Mouse (Mus musculus) MEL-GATA-1-ER (cell line): ENCODE results near the gene Adcy3.
"Not testable (repeated sequence)": the region's sequence is repeated elsewhere in the genome, so short reads cannot be mapped to it uniquely, and the experiment has no call there.

Experiments
- DNase-seq: peaks from one replicate; pipeline ENCODE4 v3.0.0-alpha.2; 2012; ENCODE audit warnings: low read depth; ENCODE audit errors: extremely low read depth

Adcy3 gene

DNA sequence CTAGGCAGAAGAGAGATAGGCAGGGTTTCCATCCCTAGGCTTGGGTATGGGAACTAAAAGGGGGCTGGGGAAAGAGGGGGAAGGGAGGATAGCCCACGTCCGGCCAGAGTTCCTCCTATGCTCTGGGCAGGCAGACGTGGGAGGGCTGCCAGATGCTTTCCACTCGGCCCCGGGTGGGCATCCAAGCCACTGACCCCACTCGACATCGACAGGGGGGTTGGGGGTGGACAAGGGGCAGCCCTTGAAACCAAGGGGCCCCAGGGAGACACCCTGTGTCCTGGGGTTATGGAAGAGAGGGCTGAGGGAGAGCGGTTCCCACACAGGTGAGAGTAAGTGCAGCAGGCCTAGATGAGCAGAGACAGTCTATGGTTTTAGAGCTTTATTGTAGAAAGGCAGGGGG, 107.4 kb downstream of the Adcy3 start:
- DNase-seq = not testable (repeated sequence)

DNA sequence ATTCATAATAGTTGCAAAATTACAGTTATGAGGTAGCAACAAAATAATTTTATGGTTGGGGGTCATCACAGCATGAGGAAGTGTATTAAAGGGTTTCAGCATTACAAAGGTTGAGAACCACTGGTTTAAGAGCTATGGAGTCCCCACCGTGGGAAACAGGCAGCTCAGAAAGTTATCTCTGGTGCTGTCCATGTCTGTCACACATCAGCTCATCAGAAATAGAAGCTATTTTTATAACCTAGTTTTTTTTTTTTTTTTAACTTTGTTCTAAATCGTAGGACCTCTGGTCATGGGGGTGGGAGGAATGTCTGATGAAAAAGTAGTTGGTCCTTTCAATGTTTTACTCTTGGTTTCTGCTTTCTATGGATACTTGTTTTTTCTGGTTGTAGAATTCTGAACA, 110.9 kb downstream of the Adcy3 start:
- no peak for DNase-seq

DNA sequence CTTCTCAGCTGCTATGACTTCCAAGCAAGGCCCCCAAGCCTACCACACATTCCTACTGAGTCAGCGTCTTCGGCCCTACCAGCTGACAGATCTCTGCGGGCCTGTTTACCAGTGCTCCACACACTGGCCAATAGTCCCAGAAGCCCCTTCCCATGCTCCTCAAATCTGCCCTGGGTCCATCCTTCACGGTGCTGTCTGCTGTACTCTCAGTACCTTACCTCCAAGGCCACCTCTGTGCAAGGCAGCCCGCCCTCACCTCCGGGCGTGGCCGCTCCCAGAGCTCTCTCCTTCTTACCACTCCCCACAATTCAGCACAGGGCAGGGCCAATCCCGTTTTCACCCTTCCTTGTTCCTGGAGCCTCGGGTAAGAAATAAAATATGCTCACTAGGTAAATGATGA, 112.8 kb downstream of the Adcy3 start:
- no peak for DNase-seq

DNA sequence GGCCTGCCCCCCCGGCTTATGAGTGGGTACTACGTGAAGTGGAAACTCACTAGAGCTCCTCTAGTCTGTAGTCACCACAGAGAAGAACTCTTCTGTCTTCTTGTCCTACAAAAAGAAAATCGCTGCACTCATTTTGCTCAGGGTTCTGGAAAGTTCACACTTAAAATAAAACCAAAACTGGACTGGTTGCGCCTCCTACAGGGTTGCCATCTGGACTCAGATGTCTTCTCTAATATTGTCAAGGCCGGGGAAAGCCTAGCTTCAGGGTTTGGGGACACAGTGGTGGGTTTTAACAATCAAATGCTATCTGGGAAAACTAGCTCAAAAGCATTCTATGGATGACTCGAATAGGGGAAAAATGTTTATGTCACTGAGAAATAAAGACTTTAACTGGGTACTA, 116.9 kb downstream of the Adcy3 start:
- DNase-seq = no peak

DNA sequence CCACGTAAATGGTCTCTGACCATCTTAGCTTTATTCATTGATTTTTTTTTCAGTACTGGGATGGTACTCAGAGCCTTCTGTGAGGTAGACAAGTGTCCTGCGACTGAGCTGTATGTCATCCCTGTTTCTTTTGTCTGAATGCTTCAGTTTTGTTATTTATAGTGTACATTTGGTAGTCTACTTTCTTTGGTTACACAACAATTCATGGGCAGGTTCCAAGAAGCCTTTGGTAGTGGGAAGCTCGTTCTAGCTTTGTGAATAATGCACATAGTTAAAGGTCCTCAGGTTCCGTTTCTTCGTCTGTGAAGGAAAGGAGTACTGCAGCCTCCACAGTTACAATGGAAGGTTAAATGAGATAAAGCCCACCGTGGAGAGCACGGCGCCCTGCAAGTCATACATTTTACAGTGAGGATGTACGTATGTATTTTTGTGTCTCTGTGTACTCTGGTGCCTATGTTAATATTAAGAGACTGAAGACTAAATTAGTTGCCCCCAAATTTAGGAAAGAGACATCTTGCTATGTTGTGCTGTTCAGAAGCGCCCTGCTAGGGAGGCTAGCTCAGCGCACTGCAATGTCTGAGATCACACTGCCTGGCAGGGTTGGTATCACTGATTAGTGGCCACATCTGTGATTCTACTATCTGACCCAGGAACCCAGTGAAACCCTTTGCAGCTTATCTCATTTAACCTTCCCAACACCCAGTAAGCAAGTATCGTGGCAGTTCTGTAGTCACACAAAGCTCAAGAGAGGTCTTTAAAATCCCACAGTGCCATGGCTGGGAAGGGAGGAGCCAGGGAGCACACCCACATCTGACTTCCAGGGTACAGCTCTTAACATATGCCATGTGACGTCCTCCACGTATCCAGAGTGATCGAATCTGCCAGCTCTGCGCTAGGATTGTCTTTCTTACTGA, 120.1 kb downstream of the Adcy3 start:
- no peak for DNase-seq
